Mouse (Mus musculus): ENCODE data around the gene Ramp2. TPM values are rescaled to one million over a fixed set of nuclear protein-coding genes. Genes with fewer than 3 reads are reported as not detected.

Ramp2 gene
- polyA plus RNA-seq, 1 experiment from 2014 or later, result 69.3 TPM

GRCm38 (mm10) chr11:101278223-101279192 lies 32.7 kb downstream of the Ramp2 start, which contains the start of the genes Cntd1 and Coa3:
TSS of gene Cntd1 (plus strand) at chr11:101279012.
TSS of gene Coa3 (minus strand) at chr11:101279114.
- no peaks in the 10 kb centered on the region for H3K36me3 ChIP-seq (replicated peaks; ENCODE audit: control insufficient read depth, insufficient read depth, low read depth, low read length)
- no peaks in the 10 kb centered on the region for H3K27me3 ChIP-seq (ENCODE audit: control insufficient read depth, insufficient read depth, low read length)
- 10% methylated on average over 45 of the region's 45 CpGs for WGBS
- peaks cover 4% of the 10 kb centered on the region; the same call in 1 of the 2 replicates for H3K4me1 ChIP-seq (ENCODE audit: control insufficient read depth, insufficient read depth, low read length)
- no peak within 1 kb of the TSS for H3K27ac ChIP-seq (replicated peaks; ENCODE audit: low read depth, low read length)
- H3K9ac ChIP-seq (replicated peaks; ENCODE audit: low read length), result peak within 1 kb of the TSS; percentile 69
- H3K4me2 ChIP-seq (ENCODE audit: low read depth, low read length), result peak within 1 kb of the TSS; percentile 82
- H3K9me3 ChIP-seq (replicated peaks; ENCODE audit: control insufficient read depth, low read length), result no peaks in the 10 kb centered on the region
- H3K4me3 ChIP-seq (ENCODE audit: low read depth, low read length), result peak within 1 kb of the TSS; percentile 67
- ATAC-seq (replicated peaks; ENCODE audit: insufficient number of reproducible peaks, low FRiP score, low TSS enrichment, low read depth) (peak; percentile 91), DNase-seq (ENCODE audit: low spot score) (peak; percentile 97)

GRCm38 (mm10) chr11:101279193-101279569 lies 33.4 kb downstream of the Ramp2 start:
- DNase-seq (ENCODE audit: low spot score), result no peak
- Histone ChIP-seq H3K4me1 (ENCODE audit: control insufficient read depth, insufficient read depth, low read length) (peaks cover 4% of the 10 kb centered on the region; the same call in 1 of the 2 replicates), H3K36me3 (replicated peaks; ENCODE audit: control insufficient read depth, insufficient read depth, low read depth, low read length) (no peaks in the 10 kb centered on the region), H3K4me3 (ENCODE audit: low read depth, low read length) (0 out of 2 replicates have a peak overlapping the region, but pooled peaks have one; percentile 67), H3K27ac (replicated peaks; ENCODE audit: low read depth, low read length) (no peak overlapping the region), H3K27me3 (ENCODE audit: control insufficient read depth, insufficient read depth, low read length) (no peaks in the 10 kb centered on the region), H3K4me2 (ENCODE audit: low read depth, low read length) (peak overlapping the region; percentile 7), H3K9ac (replicated peaks; ENCODE audit: low read length) (no peak overlapping the region), H3K9me3 (replicated peaks; ENCODE audit: control insufficient read depth, low read length) (no peaks in the 10 kb centered on the region)
- ATAC-seq (replicated peaks; ENCODE audit: insufficient number of reproducible peaks, low FRiP score, low TSS enrichment, low read depth), result 0 out of 2 replicates have a peak, but pooled peaks have one; percentile 10
- 61% methylated on average over 14 of the region's 14 CpGs for WGBS

- no peaks in the 10 kb centered on the region for H3K9me3 ChIP-seq (replicated peaks; ENCODE audit: control insufficient read depth, low read length)
- no peak overlapping the region for H3K9ac ChIP-seq (replicated peaks; ENCODE audit: low read length)
- 46% methylated on average over 7 of the region's 7 CpGs for WGBS
- H3K4me3 ChIP-seq (ENCODE audit: low read depth, low read length), result no peak overlapping the region
- no peaks in the 10 kb centered on the region for H3K36me3 ChIP-seq (replicated peaks; ENCODE audit: control insufficient read depth, insufficient read depth, low read depth, low read length)
- H3K4me2 ChIP-seq (ENCODE audit: low read depth, low read length), result no peak overlapping the region
- peaks cover 4% of the 10 kb centered on the region; the same call in 1 of the 2 replicates for H3K4me1 ChIP-seq (ENCODE audit: control insufficient read depth, insufficient read depth, low read length)
- DNase-seq (ENCODE audit: low spot score) (no peak), ATAC-seq (replicated peaks; ENCODE audit: insufficient number of reproducible peaks, low FRiP score, low TSS enrichment, low read depth) (no peak)
- no peak overlapping the region for H3K27ac ChIP-seq (replicated peaks; ENCODE audit: low read depth, low read length)
- H3K27me3 ChIP-seq (ENCODE audit: control insufficient read depth, insufficient read depth, low read length), result no peaks in the 10 kb centered on the region
These were observed 35.0 kb downstream of the Ramp2 start for GRCm38 (mm10) chr11:101280837-101281236.

GRCm38 (mm10) chr11:101282896-101283295 lies 37.1 kb downstream of the Ramp2 start:
- Histone ChIP-seq H3K36me3 (replicated peaks; ENCODE audit: control insufficient read depth, insufficient read depth, low read depth, low read length) (no peaks in the 10 kb centered on the region), H3K27ac (replicated peaks; ENCODE audit: low read depth, low read length) (no peak overlapping the region), H3K9ac (replicated peaks; ENCODE audit: low read length) (no peak overlapping the region), H3K4me1 (ENCODE audit: control insufficient read depth, insufficient read depth, low read length) (no peaks in the 10 kb centered on the region), H3K4me2 (ENCODE audit: low read depth, low read length) (no peak overlapping the region), H3K9me3 (replicated peaks; ENCODE audit: control insufficient read depth, low read length) (no peaks in the 10 kb centered on the region), H3K27me3 (ENCODE audit: control insufficient read depth, insufficient read depth, low read length) (no peaks in the 10 kb centered on the region), H3K4me3 (ENCODE audit: low read depth, low read length) (no peak overlapping the region)
- no peak for ATAC-seq (replicated peaks; ENCODE audit: insufficient number of reproducible peaks, low FRiP score, low TSS enrichment, low read depth)
- DNase-seq (ENCODE audit: low spot score), result no peak
- 37% methylated on average over 5 of the region's 5 CpGs for WGBS

GRCm38 (mm10) chr11:101283805-101284204 lies 38.0 kb downstream of the Ramp2 start:
- Histone ChIP-seq H3K4me3 (ENCODE audit: low read depth, low read length) (no peak overlapping the region), H3K27me3 (ENCODE audit: control insufficient read depth, insufficient read depth, low read length) (no peaks in the 10 kb centered on the region), H3K36me3 (replicated peaks; ENCODE audit: control insufficient read depth, insufficient read depth, low read depth, low read length) (no peaks in the 10 kb centered on the region), H3K27ac (replicated peaks; ENCODE audit: low read depth, low read length) (no peak overlapping the region), H3K9me3 (replicated peaks; ENCODE audit: control insufficient read depth, low read length) (no peaks in the 10 kb centered on the region), H3K9ac (replicated peaks; ENCODE audit: low read length) (no peak overlapping the region), H3K4me2 (ENCODE audit: low read depth, low read length) (no peak overlapping the region), H3K4me1 (ENCODE audit: control insufficient read depth, insufficient read depth, low read length) (no peaks in the 10 kb centered on the region)
- ATAC-seq (replicated peaks; ENCODE audit: insufficient number of reproducible peaks, low FRiP score, low TSS enrichment, low read depth) (no peak), DNase-seq (ENCODE audit: low spot score) (no peak)
- WGBS, result 66% methylated on average over 4 of the region's 4 CpGs

- no peak overlapping the region for H3K27ac ChIP-seq (replicated peaks; ENCODE audit: low read depth, low read length)
- peaks cover 7% of the 10 kb centered on the region for H3K36me3 ChIP-seq (replicated peaks; ENCODE audit: control insufficient read depth, insufficient read depth, low read depth, low read length)
- no peak overlapping the region for H3K9ac ChIP-seq (replicated peaks; ENCODE audit: low read length)
- DNase-seq (ENCODE audit: low spot score) (no peak), ATAC-seq (replicated peaks; ENCODE audit: insufficient number of reproducible peaks, low FRiP score, low TSS enrichment, low read depth) (no peak)
- WGBS, result 91% methylated on average over 9 of the region's 9 CpGs
- H3K4me3 ChIP-seq (ENCODE audit: low read depth, low read length), result no peak overlapping the region
- H3K4me1 ChIP-seq (ENCODE audit: control insufficient read depth, insufficient read depth, low read length), result no peaks in the 10 kb centered on the region
- H3K9me3 ChIP-seq (replicated peaks; ENCODE audit: control insufficient read depth, low read length), result no peaks in the 10 kb centered on the region
- no peaks in the 10 kb centered on the region for H3K27me3 ChIP-seq (ENCODE audit: control insufficient read depth, insufficient read depth, low read length)
- H3K4me2 ChIP-seq (ENCODE audit: low read depth, low read length), result no peak overlapping the region
These were observed 41.5 kb downstream of the Ramp2 start for GRCm38 (mm10) chr11:101287306-101287705.

GRCm38 (mm10) chr11:101291231-101291630 lies 45.4 kb downstream of the Ramp2 start:
- H3K36me3 ChIP-seq (replicated peaks; ENCODE audit: control insufficient read depth, insufficient read depth, low read depth, low read length), result peaks cover 9% of the 10 kb centered on the region
- H3K4me3 ChIP-seq (ENCODE audit: low read depth, low read length), result no peak overlapping the region
- 95% methylated on average over 8 of the region's 8 CpGs for WGBS
- no peaks in the 10 kb centered on the region for H3K9me3 ChIP-seq (replicated peaks; ENCODE audit: control insufficient read depth, low read length)
- no peak for ATAC-seq (replicated peaks; ENCODE audit: insufficient number of reproducible peaks, low FRiP score, low TSS enrichment, low read depth)
- H3K9ac ChIP-seq (replicated peaks; ENCODE audit: low read length), result no peak overlapping the region
- H3K4me2 ChIP-seq (ENCODE audit: low read depth, low read length), result no peak overlapping the region
- no peak for DNase-seq (ENCODE audit: low spot score)
- H3K4me1 ChIP-seq (ENCODE audit: control insufficient read depth, insufficient read depth, low read length), result no peaks in the 10 kb centered on the region
- H3K27me3 ChIP-seq (ENCODE audit: control insufficient read depth, insufficient read depth, low read length), result no peaks in the 10 kb centered on the region
- no peak overlapping the region for H3K27ac ChIP-seq (replicated peaks; ENCODE audit: low read depth, low read length)

GRCm38 (mm10) chr11:101295191-101295590 lies 49.4 kb downstream of the Ramp2 start:
- Histone ChIP-seq H3K36me3 (replicated peaks; ENCODE audit: control insufficient read depth, insufficient read depth, low read depth, low read length) (peaks cover 7% of the 10 kb centered on the region), H3K4me1 (ENCODE audit: control insufficient read depth, insufficient read depth, low read length) (no peaks in the 10 kb centered on the region), H3K4me3 (ENCODE audit: low read depth, low read length) (no peak overlapping the region), H3K27me3 (ENCODE audit: control insufficient read depth, insufficient read depth, low read length) (no peaks in the 10 kb centered on the region), H3K9ac (replicated peaks; ENCODE audit: low read length) (no peak overlapping the region), H3K9me3 (replicated peaks; ENCODE audit: control insufficient read depth, low read length) (no peaks in the 10 kb centered on the region), H3K4me2 (ENCODE audit: low read depth, low read length) (no peak overlapping the region), H3K27ac (replicated peaks; ENCODE audit: low read depth, low read length) (no peak overlapping the region)
- no peak for DNase-seq (ENCODE audit: low spot score)
- ATAC-seq (replicated peaks; ENCODE audit: insufficient number of reproducible peaks, low FRiP score, low TSS enrichment, low read depth), result no peak
- 89% methylated on average over 8 of the region's 8 CpGs for WGBS
